Mouse (Mus musculus) CD8-positive naive resting alpha-beta T cell, adult 2 months (primary cell): ENCODE results near the gene Uox.

Experiments used
- DNase-seq, 2 experiments: peaks; one replicate each; pipeline ENCODE4 v3.0.0; 2022; ENCODE audit warnings: low read depth in 2 of 2, low spot score in 2 of 2

Gene Uox

DNA sequence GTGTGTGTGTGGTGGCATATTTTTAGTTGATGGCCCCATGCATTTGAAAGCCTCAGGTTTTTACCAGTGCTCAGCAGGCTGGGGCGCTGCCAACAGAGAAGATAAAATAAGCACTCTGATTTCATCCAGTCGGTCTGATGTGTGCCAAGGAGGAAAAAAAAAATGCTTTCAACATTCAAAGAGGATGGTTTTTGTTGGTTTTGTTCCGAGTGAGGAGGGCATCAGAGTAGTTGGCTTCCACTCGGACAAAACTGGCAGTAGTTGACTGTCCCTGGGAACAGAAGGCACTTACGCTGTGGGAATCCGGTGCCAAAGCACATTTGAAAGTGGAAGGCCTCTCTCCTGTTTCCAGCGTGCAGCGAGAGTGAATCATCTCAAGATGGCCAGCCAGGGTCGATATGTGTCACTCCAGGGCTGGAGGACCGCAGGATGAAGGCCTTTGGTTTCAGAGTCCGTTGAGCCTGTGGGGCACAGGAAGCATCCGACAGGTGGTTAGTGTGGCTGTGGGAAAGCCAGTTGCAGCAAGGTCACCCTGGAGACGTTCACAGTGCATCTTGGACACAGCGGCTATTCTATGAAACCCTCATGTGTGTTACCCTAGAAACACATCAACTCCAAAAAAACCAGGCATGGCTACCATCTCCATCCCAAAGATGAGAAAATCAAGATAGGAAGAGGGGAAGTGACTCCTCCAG is 50.5 kb downstream of the Uox start:
- no peak for DNase-seq

DNA sequence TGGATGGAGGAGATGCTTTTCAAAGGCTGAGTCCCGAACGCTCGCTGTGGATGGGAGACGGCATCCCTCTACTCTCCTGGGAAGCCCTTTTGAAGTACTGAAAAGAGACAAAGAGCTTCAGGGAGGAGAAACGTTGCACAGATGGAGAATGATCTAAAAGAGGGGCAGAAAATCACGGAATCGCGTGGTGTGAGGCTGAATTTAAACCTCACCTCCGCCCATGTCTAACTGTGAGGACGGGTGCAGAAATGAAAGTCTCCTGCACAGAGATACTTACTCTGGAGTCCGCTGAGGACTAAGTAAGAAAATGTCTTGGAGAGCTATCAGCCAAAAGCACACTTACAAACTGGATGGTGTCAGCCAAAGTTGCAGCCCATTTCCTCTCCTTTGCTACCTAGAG is 51.7 kb downstream of the Uox start:
- no peak for DNase-seq

DNA sequence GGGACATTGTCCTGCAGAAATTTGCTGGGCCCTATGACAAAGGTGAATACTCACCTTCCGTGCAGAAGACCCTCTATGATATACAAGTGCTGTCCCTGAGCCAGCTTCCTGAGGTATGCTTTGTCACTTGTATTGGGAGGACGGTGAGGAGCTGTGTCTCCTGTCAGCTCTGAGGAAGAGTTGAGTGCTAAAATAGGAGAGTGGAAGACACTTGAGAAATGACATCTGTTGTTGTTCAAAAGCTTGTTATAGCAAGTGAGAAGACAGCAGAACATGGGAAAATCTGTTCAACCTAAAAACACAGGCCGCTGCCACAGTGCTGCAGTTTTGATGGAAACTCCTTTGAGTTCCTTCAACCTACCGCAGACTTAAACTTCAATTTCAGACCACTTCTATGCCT is 55.5 kb downstream of the Uox start:
- no peak for DNase-seq

DNA sequence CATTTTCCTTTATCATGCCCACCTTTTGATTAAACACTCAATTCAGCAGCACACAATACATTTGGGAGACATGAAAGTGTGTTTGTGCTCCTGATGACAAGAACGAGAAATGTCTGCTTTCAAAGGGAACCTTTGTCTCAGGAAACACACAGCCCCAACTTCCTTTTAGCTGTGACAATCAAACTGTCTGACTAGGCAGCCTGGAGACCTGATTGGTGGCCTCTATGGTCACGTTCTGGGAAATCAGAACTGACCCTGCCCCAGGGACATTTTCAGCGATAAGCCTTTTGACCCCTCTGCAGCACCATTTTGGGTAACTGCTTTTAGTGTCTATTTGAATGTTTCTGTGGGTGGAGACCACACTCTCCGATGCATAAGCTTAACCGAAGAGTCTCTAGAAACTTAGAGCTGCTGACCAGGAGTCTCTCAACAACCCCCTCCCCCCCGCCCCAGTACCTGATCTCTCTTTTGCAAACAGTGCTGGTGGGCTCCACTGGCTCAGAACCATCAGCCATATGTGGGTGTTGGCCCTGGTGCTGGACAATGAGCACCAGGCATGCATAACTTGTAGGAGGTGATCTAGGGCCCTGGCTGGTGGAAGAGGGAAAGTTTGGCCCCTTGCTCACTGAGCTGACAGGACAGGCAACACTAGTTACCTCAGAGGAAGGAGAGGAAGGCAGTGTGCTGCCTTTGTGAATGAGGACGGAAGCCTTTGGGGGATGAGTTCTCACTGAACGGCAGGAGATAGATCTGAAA is 58.2 kb downstream of the Uox start:
- DNase-seq, result no peak

DNA sequence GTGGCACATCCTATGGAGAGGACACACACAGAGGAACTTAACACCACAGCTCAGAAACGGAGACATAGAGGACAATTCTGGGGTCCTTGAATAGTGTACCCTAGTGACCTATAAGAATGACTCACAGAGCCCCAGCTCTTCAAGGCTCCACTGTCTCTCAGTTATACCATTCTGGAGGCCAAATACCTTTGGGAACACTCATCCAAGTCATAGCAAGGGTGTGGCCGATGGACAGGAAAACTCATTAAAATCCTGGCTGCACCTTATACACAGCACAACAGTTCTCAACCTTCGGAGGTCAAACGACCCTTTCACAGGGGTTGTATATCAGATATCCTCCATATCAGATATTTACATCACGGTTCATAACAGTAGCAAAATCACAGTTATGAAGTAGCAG is 62.3 kb downstream of the Uox start:
- DNase-seq, result no peak

DNA sequence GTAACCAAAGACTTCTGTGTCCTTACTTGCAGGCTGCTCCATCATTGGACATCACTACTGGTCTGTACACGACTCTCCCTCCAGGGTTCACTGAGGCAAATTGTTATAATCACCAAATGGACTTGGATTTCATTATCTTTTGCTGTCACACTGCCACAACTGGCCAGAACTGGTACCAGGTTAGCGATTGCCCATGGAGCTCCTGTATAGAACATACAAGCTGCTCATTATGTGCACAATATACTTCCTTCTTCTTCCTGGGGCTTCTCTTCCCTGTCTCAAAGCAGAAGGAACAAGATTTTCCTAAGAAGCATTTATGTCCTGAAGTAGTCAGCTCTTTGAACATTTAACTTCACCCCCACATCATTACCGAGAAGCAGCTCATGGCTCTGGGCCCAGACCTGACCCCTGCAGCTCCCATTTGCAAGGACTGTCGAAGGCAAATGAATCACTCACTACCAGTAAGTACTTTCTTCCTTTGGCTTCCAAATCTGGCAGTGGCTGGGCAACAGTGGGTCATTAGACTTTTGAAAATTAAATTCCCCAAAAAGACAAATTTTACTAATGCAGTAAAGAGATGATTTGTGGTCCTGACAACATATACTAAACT is 71.7 kb downstream of the Uox start:
- no peak for DNase-seq

DNA sequence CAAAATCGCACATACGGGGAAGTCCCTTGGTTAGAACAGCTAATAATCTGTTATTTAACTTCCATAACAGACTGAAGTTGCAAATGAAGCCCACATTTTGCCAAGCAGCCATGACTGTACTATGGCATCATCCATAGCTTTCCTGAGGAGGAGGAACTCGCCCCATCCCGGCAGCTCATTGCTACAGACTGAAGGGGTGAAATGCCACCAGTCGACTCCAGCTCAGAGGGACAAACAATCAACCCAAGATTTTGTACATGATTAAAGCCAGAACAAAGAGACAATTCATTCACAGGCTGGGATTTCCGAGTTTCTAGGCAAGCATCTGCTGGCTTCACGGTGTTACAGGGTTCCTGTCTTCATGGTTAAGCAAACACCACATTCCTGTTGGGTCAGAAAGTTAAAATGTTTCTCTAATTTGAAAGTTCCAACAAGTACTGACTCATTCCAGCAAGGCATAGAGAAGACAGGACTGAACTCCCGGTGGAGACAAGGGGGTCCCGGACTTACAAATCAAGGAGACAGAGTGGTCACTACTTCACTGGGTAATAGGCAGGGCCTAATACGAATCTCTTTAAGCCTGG is 79.2 kb downstream of the Uox start:
- no peak for DNase-seq

DNA sequence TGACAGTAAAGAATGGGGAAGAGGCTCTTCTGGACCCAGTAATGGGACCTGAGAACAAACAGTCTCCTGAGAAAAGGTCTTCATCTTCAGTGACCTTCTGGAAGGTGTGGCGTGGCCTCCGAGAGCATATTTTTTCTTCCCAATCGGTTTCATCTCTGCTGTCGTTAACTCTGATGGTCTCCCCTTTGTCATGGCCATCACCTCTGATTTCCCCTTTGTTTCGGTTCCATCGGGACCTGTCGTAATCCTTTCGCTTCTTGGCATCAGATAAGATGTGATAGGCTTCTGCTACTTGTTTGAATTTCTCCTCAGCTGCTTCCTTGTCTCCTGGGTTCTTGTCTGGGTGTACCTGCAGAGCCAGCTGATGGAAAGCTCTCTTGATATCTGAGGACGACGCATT is 80.5 kb downstream of the Uox start:
- no peak for DNase-seq

DNA sequence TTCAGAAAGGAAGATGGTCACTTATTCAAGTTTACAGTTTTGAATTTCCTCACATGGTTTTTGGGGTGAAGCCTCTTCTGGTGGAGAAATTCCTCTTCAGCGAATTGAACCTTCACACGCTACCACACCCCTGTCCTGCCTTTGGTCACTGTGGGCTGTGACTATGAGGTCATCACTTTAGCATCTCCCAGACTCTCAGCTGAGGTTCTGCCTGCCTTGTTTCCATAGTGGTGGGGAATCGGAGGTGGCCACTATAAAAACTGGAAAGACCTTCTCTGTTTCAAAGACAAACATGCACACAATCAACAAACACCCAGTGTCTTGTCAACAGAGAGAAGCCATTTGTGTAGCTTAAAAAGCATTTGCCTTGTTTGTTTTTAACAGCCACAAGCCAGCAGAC is 81.0 kb downstream of the Uox start, which contains the start of gene 4930503B20Rik:
TSS of gene 4930503B20Rik (minus strand) at position 101 of the 400 bp plus-strand sequence.
- DNase-seq, result no peak

DNA sequence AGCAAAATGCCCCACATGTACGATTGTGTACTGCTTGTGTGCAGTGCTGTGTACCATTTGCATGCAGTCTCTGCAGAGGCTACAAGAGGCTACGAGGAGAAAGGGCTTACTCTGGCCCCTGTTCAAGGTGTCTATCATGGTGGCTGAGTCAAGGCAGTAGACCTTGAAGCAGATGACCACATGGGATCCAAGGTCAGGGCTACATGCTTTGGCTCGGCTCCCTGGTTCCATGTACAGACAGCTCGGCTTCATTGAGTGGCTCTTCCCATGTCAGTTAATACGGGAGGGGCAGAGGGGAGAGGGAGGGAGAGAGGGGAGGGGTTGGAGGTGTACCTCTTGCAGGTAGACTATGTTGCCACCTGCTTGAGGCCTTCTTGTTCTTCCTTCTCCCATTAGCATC is 82.2 kb downstream of the Uox start:
- DNase-seq, result no peak

DNA sequence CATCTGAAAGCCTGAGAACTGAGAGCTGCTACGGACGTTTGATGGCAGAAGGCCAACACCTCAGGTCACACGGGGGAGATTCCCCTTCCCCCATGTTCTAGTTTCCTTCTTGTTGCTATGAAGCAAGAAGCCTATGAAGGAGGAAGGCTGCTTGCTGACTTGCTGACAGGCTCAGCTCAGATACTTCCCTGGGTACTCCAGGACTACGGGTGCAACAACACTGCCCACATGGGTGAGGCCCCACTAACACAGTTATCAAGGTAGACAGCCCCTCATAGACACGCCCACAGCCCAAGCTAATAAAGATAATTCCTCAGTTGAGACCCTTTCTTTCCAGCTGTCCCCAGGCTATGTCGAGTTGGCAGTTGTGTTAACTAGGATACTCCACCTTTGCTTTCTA is 83.5 kb downstream of the Uox start:
- no peak for DNase-seq

DNA sequence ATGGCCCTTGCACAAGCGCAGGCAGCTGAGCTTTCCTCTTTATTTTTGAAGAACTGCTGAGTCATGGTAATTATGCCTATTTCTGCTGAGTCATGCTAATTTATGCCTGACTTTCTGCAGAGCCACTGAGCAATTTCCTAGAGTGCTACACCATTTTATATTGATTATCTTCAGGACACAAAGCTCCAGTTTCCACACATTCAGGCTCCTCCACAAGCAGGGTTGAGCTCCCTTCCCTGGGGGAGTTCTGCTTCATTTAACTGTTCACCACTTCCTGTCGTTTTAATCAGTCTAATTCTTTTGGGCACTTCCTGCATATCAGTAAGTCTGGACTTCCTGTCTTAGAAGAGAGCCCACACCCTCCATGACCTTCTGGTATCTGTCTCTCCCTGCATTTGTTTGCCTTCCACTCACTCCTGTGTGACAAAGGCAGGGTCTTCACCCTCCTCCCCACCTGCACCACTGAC is 84.9 kb downstream of the Uox start:
- DNase-seq, result no peak

DNA sequence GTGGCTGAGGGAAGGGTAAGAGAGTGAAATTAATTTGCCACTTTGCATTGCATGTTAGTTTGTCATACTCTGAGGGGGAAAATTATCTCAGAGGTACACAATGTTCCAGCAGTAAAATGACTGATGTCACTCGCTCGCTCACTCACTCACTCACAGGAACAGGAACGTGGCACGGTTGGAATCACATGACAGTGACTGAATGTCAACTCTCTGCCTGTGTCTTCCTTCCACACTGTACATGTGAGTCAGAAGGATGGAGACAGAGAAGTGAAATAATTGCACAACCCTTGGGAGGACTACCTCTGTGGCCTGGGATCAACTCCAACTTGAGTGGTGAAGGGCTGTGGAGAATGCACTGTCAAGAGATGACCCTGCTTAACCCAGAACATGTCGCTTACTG is 87.2 kb downstream of the Uox start:
- no peak for DNase-seq

DNA sequence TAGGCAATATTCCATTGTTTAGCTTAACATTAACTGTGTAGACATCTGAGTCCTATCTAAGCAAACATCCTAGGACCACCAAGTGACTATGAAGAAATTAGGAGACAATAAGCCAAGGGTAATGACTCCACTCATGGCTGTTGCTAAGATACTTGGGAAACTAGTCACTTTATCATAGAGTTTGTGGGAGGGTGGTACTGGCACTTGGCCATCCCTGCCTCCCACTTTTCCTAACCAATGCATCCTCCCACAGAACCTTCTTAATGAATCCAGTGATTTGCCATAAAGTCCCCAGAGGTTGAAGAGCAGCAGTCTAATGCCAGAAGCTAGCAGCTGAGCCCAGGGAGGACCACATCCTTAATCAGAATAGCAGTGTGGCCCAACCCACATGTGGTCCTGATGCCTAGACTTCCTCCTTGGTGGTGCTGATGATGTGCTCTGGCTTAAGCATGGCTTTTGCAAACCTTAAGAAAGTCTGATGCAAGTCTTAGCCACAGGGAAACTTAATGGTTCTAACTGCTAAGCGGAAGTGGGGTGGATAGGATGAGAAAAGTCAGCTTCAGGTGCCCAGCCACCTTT is 87.9 kb downstream of the Uox start:
- no peak for DNase-seq

DNA sequence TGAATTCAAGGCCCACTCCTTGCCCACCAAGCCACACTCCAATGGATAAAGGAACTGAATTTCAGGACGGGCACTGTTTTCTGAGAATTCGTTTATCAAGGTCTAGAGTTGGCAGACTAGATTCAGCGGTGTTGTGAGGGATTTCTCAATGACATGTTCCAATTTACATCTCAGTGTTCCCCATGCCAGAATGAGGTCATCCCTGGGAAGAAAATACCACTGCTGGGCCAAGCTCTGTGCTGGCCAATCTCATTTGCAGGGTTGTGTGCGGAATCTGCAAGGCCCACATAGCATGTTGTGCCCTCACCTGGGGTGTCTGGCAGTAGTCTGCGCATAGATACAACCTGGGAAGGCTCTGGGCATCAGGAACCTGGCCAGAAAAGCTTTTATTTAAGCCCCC is 89.1 kb downstream of the Uox start:
- no peak for DNase-seq

DNA sequence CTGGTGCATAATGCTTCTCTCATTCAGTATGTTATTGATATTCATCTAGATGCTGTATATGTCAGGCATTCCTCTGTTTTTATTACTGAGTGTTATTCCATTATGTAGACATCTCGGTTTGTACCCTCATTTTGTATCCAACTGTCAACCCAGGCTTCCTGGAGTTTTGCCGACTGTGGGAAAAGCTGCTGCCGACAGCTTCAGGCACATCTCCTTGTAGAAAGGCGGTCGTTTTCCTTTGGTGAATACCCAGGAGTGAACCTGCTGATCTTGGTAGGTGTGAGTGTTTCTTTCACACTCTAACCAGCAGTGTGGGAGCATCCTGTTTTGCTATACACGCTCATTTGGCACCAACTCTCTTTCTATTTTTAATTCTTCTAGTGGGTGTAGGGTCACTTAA is 90.8 kb downstream of the Uox start:
- no peak for DNase-seq

DNA sequence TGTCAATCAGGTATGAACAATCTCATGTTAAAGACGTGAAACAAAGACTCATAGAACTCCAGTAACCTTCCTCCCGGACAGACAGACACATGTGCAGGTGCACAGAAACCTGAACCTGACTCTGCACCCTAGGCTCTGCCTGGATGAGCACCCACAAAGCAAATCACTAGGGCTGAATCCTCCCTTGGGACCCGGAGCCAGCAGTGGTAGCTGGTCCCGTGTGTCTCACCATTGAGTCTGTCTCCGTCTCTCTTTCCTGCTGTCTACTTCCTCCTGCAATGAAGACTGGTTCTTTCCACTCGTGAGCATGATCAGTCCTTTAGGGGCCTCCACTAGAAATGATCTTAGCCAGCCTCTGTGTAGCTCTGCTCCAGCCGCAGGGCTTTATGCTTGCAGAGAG is 91.7 kb downstream of the Uox start:
- no peak for DNase-seq

DNA sequence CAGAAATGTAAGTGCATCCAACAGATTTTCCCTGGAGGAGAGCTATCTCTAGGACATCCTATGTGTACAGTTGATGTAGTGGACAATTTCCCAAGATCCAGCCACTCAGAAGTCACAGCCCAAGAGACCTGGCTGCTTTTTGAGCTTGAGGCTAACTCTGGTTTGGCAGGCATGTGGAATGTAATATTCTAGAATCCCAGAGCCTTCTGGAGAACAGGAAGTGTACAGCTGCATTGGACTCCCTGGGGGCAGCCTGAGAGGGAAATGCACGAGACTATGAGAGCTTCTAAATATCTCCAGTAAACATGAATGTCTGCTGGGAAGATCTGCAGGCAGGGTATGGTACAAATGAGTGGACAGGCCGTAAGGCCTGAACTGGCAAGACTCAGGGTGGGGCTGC is 100.9 kb downstream of the Uox start:
- no peak for DNase-seq

DNA sequence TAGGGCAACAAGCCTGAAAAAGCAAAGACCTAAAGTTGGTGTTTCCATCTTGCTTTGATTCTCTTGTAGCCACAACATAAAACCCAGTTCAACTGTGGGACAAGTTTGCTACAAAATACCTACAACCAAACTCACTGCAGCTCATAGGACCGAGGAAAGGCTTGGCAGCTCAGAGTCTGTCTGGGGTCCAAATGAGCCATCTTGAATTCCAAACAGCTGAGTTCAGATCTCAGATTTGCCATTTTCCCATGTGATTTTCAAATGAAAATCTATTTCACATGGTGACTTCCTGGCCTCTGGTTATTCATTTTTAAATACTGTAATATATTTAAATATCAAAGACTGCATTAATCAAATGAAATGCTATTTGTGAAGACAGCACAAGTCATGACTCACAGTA is 104.9 kb downstream of the Uox start:
- DNase-seq, result no peak

DNA sequence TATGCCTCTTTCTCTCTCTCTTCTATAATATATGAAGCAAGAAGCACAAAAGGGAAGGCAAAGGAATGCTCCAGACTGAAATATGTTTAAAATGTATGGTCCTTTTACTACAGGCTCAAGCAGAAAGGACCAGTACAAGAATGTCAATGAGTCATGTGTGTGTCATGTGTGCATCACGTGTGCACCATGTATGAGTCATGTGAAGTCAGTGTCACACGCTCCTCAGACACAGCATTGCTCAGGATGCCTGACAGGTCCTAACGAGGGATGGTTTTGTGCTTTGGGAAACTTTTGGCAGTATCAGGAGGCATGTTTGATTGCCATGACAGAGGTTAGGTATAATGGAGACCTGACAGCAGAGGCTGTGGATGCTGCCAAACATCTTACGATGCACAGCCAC is 106.0 kb downstream of the Uox start:
- DNase-seq, result no peak

DNA sequence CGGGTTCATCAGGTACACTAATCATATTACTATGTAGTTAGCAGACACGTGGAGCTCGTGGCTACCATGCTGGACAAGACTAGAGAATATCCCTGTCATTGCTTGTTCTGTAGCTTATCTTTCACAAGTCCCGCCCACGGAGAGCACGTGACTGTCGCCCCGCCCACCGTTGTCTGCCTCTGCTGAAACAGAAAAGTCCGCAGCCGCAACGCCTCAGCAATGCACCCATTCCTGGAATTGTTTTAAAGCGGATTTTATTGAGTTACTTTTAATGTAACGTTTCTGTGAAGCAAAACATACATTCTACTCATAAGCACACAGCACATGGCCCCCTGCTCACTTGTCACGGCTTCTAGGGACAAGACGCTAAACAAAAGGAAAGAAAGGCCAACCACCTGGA is 109.4 kb downstream of the Uox start:
- DNase-seq, result no peak

DNA sequence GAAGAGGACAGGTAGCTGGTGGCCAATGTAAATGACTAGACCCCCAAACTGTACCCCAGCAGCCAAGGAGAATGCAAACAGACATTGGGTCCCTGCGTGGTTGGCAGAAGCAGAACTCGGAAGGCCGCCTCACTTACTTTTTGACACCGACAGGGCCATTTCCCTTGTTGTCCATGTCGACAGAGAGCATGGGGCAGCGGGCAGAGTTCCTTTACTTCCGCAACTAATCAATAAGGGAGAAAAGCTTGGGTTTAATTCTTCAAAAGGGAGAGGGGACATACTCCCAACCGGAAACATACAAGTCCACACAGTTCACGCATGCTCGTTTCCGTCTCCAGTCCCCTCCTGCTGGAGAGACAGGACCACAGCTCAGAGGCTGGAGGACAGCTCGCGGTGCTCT is 110.4 kb downstream of the Uox start:
- no peak for DNase-seq
